Mouse (Mus musculus): Measurements from ENCODE around the gene Otx2. TPM values are rescaled to one million over a fixed set of nuclear protein-coding genes. Genes with fewer than 3 reads are reported as not detected.

Gene Otx2
- total RNA-seq, 2 experiments from 2014 or later = 0.85 to 2.3 TPM

DNA sequence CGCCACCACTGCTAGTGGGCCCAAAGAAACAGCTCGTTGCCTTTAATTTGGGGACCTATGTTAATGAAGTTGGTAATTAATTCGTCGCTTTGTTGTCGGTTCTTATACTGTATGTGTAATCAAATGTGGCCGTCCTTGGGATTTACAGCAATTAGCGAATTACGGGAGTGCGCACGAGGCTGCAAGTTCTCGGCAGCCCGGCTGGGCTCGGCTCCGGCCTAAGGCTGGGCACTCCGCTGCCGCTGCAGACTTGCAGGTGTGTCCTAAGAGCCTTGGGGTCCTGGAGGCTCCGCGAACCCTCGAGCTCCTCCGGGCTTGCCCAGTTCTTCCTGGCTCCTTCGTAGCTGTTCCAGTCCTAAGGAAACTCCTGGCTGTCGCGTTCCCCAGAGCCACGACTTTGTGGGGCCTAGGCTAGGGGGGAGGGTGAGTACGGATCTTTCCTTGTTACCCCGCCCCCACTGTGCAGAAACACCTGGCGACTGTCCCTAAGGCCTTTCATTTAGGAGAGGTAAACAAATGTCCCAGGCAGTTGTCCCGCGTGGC is 4.8 kb downstream of the Otx2 start:
- no peak for DNase-seq

DNA sequence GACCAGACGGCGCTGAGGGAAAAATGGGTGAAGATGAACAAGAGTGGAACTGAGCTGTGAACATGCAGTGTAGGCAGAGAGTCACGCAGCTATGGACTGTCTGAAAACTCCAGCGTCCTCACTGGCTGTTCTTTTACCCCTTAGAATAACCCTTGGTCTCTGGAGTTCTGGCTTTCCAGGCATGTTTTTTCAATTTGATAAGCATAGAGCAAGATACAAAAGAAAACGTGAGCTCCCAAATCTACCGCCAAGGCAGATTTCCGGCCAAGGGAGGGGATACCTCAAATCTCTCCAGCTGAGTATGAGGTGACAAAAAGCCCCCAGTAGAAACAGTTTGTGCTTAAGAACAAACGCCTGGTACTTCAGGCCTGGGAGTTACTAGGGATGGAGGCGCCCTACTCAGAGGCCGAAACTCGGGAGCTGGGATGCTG is 5.6 kb downstream of the Otx2 start:
- no peak for DNase-seq

DNA sequence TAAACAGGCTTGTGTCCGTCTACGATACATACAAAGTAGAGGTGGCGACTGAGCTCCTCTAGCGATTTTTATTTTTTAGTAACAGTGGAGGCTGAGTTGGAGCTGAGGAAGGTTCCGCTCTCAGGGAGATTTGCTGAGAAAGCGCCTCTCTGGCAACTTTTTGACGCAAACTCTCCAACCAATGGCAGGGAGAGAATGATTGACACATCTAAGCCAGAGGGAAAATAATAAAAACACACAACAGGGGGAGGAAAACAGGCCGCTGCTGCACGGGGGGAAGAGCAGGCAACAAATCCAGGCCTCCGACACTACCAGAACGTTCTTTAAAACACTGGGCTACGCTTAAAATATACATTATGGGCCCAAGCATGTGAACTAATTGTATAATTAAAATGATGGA is 6.2 kb downstream of the Otx2 start:
- no peak for DNase-seq

DNA sequence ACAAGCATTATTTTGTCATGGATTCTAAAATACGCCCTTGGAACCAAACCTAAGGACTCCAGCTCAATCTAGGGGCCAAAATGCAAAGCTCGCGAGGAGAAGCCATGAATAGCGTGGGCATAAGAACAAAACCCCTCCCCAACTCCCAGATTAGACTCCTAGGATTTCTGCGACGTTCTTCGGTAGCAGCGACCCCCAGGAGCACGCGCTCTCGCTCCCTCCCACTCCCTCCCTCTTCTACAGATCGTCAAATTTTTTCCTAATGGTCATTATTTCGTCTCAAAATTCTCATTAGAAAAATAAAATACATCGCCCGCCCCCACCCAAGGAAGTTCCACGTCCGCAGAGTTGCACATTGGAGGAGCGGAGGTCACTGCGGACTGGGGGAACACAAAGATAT is 6.8 kb downstream of the Otx2 start:
- DNase-seq = no peak

DNA sequence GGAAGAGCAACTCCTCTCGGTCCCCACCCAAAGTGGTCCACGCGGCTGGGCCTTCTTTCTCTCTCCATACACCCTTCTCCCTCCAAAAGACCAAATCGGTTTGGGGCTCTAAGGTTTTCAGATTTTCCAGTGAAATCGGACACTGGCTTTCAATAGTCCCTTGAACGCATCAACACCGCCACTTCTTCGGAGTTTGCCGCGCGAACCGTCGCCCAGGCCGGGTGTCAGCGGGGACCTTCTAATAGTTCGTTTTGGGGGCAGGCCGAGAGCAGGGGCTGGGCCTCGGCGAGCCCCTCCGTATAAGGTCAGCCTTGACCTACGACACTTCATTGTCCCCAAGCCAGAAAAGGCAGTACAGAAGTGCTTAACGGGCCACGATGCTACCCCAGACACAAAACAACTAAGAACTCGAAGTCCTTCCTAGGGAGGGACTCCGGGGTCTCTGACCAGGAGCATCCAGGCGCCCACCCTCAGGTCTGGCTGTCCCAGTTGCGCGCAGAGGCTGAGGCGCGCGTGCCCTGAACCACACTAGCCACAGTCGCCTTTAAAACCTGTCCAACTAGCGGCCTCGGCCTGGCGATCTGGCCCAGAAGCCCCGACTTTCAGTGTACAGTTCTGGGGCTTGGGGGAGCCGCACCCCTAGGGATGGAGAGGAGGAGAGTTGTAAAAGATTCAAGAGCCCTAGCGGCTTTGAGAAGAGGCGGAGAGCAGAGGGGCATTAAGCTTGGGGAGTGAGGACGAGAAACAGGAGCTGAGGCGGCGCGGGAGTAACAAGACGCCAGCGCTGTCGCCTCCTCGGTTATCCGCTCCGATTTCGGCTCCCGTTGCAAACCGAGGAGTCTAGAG is 7.6 kb downstream of the Otx2 start:
- DNase-seq = no peak

DNA sequence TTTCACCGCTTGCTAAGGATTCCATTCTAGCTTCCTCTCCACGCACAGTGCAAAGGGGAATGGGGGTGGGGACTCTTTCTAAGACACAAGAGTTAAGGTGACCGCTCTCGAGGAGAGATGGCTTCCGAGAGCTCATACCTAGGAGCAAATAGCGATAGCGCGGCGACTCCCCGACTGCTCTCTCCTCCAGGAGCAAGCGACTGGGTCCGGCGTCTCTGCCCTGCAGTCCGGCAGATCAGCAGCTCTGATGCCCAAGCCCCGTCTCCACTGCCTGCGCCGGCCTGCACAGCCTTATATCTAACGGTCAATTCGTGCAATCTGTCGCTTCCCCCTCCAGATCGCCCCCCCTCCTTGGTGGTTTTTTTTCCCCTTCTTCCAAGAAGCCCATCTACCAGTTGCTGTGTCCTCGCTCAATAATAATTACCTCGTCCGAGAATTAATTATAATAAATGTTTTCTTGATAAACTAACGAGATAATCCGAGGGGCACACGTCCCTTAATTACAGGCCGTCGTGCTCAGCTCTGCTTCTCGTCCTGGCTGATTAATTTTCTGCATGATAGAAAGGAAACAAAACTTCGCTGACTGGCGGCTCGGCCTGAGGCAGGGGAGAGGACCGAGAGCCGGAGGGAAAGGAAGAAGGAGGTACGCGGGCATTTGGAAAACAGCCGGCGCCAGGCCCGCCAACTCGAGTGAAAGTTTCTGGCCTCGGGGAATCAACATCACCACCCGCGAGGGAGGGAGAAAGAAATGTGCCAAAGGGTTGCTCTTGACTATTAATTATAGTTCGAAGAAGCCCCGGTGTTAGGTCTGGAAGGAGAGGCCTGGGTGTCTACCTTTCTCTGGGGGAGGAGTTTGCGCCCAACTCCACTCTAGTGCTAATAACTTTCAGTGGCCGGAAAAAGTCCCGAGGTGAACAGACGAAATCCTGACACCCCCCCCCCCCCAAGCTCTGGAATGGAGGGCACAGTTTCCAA is 8.5 kb downstream of the Otx2 start:
- no peak for DNase-seq

DNA sequence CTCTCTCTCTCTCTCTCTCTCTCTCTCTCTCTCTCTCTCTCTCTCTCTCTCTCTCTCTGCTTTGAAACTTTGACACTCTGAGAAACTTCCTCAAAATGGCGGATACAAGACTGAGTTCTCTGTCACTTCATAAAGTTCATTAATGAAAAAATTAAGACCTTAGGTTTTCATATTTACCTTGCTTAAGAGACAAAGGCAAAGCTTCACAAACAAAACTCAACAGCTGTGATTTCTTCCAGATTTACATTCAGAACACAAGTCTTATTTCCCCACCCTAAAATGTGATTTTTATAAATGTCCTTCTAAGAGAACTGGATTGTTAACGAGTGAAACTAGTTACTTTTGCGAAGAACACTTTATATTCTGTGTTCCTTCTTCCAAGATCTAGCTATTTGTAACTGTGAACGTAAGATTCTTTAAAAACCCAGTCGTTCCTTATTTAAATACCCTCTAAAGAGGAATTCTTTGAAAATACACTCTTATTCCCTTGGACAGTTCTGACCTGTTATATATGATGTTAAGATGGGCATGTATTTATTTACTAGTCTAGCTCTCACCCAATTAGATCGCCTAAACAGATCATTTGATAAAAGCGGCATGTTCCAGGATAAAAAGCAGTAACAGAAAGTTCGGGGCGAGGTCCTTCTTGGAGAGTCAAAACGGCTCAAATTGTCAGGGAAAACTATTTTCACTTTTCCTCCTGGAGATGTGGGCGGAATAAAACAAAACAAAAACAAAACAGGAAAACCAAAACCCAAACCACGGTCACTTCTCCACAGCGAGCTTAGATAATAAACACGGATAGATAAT is 9.4 kb downstream of the Otx2 start:
- no peak for DNase-seq

DNA sequence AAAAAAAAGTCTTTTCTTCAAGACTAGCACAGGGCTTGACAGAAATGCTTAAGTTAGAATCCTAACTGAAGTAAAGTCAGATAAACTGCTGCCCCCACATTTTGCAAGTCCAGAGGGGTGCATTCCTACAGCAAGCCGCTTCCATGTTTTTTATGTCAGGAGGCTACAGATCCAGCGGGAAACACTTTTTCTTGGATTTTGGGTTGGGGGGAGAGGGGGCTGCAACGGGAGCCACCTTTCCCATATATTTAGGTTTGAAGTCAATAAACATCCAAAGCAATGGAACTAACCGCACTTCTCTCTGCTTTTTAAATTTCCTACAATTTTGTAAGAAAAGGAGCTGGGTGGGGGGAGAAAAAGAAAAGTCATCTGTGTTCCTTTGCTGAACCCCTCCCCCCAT is 10.1 kb downstream of the Otx2 start:
- no peak for DNase-seq

DNA sequence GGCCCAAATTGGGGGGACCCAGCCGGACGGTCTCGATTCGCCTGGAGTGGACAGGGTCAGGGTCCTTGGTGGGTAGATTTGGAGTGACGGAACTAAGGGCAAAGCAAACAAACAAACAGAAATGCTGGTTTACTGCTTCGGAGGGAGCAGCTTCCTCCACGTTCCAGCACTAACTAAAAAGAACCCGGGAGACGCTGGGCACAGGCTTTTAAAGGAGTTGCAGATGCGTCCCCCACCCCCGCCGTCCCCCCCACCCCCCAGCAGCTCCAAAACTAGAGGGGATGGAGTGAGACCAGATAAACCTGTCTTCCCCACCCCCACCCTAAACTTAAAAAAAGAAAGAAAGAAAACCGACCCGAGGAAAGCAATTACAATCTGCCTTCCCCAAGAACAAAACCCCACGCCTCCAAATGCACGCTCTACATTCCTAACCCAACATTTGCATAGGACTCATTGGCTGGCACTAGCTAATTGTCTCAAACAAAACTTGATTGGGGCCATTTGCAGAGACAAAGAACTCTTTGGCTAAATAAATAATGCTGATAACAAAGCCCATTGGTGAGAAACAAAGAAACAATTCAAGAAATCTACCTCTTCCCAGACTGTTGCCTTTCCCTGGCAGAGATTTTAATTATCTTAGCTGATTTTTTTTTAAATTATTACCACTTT is 10.9 kb downstream of the Otx2 start:
- no peak for DNase-seq

DNA sequence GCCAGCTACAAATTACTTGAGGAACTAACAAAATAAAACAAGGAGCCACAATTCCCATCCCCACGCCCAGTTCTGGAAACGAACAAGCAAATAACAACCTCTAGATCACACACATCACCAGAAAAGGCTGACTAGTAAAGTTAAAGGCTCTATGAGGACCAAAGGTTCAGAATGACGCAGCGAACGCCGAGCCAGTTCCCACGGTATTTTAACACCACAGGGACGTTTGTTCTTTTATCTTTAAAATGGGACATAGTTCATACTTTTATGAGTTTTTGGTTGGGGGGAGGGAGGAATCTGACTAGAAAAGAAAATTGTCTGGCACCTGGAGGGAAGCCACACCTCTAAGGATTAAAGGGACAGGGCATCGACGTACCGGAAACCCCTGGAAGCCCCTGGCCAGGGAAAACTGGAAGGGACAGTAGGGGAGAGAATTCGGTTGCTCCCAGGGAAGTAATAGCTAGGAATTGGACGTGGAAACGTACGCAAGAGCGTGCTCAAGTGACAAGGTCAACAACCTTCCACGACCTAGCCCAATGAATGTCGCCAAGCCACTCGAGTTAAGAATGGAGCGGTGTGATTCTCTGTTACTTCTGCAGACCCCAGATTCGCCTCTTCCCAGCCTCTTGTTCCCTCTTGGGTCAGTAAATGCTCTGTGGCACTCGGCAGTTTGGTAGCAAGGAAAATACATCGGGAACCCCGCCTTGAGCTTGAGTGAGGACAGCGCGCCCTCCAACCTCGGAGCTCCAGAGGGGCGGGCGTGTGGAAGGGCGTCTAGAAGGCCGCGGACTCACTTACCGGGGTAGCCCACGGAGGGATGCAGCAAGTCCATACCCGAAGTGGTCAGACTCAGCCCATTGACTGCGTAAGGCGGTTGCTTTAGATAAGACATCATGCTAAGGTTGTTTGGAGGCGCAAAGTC is 11.7 kb downstream of the Otx2 start:
- DNase-seq = no peak

DNA sequence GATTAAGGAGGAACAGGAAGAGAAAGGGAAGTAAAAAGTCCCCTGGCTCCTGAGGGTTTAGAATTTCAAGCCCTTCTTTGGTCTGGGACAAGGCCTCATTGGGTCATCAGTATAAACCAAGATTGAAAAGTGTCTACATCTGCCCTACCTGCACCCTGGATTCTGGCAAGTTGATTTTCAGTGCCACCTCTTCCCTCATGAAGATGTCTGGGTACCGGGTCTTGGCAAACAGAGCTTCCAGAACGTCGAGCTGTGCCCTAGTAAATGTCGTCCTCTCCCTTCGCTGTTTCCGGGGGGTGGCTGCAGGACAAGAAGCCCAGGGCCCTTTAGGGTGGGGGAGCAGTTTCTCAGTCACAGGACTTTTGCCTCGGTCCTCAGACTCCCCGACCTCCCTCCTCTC is 12.5 kb downstream of the Otx2 start:
- DNase-seq = no peak

DNA sequence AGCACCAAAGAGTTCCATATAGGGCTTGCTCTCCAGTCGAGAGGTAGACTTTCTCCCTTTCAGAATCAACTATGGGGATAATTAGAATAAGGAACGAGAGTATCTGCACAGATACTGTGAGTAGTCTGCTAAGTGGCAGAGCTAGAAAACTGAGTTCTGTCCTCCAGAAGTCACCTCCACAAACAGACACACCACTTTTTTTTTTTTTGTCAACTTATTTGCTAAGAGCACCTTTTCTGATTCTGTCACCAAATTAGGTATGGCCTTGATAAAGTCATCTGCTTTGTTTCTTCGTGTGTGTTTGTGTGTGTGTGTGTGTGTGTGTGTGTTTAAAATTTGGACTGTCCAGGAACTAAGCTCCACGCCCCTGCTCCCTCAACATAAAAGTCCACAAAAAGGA is 13.0 kb downstream of the Otx2 start:
- no peak for DNase-seq

DNA sequence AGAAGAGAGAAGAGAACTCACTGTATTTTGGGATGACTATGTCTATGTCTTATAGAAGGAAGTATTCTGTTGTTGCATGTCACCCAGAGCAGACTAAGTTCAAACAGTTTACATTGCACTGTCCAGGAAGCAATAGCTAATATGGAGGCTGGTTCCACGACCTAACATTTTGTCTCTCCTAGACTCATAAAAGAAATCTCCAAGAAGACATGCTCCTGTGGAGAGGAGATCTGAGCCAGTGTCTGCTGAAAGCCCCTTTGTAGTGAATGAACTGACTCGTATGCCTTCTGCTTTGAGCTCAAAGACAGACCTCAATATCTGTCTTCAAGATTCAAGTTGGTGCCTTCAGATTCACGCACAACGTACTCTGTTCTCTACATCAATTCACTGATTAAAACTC is 14.0 kb downstream of the Otx2 start:
- no peak for DNase-seq

DNA sequence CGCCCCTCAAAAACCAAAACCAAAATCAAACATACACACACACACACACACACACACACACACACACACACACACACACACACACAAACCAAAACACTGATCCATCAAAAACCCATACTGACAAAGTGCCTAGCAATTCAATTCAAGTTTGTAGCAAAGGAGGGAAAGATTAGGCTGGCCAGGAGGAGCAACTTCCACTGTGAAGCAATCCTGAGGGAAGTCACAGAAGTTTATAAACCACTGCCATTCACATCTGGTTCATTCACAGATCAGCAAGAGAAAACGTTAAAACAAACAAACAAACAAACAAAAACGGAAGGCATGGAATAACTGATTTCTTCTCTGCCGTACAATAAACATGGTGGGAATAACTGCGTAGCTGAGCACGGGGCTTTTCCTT is 16.4 kb downstream of the Otx2 start:
- no peak for DNase-seq

DNA sequence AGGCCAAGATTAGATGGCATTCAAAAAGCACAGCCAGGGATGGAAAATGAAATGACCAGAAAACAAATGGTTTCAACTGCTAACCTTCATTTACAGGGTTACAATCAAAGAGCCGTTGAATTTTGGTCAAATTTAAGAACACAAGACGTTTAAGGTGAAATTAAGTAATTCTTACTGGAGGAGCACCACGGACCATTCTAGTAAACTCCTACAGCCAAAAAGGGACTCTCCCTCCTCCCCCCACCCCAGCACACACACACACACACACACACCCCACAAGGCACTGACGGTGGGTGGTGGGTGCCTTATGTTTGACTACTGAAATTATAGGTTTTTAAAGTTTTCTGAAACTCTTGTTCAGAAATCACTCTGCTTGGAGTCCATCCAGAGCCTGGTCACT is 16.9 kb downstream of the Otx2 start:
- DNase-seq = no peak

DNA sequence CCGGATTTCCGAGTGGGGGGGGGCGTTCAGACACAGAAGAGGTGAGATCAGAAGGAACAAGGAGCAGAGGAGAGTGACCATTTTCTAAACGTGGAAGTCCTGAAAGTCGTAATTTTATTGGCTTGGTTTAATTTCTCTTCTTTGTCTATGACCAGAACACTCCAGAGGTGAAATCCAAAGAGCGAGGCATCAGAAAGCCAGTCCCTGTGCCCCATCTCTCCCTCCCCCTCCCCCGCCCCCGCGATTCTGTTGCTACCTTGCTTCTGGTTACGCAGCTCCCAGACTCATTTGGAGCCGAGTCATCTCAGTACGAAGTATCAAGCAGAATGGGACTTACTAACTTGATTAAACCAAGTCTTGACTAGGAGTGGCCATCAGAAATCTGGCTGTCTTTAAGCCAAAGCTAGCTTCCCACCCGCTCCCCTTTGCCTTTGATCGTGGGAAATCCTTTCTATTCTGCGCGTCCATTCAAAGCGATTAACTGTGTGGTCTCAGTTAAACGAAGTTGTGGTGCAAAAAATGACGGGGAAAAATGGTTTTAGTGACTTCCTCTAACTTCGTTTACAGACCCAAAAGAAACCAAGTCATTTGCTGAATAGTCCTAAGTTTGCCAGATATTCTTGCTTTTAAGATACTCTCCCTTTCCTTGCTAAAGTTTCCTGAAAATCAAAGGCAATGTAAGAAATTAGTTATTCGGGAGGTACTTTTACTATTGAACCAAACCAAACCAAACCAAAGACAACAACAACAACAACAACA is 17.6 kb downstream of the Otx2 start:
- no peak for DNase-seq

DNA sequence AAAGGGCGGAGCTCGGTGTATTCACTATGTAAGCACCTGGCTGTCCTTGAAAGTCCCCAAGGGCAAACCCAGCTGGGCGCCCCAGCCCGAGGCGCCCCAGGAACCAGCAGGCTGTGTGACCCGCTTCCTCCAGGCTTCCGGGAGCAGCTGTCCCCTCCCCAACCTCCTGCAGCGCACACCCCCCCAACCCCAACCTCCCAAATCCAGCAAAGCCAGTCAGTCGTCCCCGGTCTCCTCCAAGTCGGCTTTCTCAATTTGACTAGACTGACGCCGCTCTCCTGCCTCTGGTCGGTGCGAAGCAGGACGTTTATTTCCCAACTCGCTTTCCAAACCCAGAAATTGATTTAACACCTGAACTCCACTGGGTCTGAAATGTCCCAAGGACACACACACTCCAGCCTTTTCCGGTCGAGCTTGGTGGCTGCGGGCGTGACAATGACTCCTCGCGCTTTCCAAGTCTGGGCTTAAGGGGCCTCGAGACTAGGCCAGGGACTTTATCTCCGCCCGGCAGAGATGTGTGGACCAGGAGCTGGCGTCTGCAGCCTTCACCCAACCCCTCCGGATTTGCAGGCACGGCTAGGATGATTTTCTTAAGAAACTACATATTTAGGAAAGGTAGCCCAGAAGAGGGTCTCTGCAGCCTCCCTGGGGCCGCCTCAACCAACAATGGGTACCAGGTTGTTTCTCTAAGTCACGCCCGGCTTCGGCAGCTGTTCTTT is 18.4 kb downstream of the Otx2 start:
- DNase-seq = no peak

DNA sequence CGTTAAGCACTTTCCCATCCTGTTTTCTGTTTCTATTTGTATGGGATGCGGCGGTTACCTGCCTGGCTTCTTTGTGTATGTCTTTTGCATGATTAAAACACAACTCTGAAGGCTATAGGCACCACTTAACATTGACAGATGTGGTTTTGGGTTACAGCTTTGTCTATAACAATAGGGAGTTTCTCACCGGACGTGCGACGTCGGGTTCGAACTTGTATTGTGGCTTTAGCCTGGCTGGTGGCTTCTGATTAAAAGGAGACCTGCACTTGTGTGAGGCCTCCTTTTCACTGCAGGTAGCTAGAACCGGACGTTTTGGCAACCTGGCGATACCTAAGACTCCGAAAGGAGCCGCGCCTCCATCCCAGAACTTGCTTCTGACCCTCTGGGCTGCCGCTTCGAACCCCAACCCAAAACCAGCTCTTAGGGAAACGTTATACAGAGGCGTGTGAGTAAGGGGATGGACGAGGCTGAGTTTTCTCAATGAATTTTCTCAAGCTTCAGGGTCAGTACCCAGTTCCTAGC is 19.0 kb downstream of the Otx2 start:
- DNase-seq = no peak

All from layer of hippocampus, postnatal 36 days (tissue).